Mouse (Mus musculus): ENCODE results near the gene Cmss1.

The Cmss1 gene

DNA sequence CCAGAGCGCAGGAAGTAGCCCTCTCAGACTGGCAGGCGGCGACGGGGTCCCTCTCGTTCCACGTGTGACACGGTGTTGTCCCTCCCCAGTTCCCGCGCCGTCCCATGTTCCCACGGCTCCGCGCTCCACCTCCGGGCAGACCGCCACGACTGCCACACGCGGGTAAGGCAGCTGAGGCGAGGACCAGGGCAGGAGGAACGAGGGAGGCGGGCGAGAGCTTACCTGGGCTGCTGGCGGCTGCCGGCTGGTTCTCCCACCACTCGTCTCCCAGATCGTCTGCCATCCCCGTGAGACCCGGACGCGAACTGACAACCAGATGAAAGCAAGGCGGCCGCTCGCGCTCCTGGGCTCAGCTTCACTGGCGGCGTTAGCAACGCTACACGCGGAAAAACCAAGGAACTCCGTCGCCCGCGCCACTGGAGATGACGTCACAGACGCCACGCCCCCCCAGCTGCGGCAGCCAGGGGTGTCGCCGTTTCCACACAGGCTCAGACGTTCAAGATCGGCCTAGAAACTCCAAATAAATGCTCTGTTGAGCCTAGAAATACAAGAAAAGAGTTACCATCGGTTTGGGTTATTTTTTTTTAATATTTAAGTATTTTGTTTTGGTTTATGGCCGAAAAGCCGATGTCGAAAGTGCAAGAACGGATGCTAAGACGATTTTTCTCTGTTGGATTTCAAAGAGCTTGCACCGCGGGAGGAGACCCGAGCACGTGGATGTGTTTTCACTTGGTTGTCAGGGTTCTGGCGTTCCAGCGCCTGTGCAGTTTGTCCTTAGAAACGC, at the start of gene Cmss1:
TSS of gene Cmss1 (minus strand) at position 421 of the 784 bp plus-strand sequence.
- DNase-seq: peak; percentile 92

DNA sequence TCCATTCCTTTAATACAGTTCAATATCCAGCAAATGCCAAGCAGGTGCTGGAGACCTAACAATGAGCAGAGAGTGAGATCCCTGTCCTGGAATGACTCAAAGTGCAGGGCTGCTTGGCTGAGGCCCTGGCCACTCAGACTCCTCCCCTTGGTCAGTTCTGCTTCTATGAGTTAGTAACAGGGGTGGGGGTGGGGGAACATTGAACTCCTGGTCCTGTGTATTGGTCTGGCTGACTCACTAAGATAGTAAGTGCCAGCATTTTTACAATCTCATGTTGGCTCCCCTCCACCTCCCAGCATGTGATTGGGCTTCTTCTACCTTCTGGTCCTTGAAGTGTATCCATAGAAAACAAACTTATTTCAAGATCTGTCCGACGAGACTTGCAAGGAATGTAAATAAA, 43.2 kb upstream of the Cmss1 start:
- DNase-seq: no peak

DNA sequence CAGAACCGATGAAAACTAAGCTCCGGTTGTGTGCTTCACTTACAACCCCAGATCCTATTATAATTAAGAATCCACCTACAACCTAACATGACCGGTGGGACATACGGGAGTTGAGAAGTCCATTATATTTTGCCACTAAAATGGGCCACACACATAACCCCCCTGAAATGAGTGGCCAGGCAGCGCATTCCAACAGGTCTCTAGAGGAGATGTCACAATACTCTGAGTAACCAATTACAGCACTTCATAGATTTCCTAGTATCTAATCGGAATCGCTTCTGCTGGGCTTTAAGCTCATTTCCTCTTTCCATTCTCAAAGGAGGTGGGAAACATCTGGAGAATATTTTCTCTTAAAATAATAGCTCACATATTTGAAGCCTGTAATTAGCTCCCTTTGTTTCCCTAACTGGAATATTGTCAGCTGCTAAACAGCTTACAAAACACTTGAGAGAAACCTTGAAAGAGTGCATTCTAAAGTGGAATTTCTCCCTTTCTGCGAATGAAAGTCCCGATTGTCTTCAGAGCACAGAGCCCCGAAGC, 34.8 kb upstream of the Cmss1 start:
- no peak for DNase-seq

DNA sequence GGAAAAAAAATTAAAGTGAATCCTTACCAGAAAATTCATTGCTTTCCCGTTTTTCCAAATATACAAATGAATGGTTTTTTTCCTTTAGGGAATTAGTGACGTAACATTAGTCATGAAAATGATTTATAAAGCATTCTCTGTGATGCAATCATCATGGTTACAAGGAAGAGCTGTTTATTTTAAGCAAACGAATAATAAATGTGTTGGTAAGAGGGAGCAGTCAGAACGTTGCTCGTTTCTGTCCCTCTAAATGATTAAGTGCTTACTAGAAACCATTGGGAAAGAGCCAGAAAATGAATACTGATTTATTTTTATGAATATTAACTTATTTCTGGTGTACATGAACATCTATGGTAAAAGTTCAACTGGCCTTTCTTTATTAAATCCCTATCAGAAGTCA, 28.1 kb upstream of the Cmss1 start:
- no peak for DNase-seq

DNA sequence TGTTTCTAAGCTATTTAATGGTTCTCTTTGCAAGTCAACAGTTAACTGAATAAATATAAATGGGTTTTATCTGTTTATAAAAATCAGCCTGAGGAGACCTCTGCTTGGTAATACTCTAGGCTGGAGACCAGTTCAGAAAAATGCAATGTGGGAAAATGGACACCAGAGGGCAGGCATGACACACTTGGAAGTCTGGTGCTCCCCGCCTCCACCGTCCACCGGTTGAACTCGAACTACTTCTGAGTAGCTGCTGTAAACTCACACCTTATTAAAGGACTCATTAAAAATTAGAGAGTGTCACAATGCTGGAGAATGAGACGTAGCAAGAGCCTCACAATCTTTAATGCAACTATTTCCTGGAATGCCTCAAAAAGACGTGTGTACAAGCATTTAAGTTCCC, 27.5 kb upstream of the Cmss1 start:
- DNase-seq: peak; percentile 83

DNA sequence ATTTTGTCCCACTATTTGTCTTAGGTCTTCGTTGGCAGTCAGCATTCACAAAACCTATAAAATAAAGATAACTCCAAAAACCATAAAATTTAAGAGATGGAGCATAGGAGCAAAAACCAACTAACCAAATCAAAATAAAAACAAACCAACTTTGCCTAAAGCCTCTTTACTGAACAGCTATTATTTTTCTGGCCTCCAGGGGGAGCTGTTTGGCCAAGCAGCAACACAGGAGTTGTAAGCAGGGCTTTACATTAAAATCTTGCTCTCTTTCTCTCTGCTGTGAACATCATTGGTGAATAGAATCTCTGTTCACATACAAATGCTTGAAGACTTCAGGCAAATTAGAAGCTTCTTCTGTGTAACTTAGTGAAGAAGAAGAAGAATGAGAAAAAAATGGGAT, 5.1 kb upstream of the Cmss1 start:
- peak; percentile 57 for DNase-seq

DNA sequence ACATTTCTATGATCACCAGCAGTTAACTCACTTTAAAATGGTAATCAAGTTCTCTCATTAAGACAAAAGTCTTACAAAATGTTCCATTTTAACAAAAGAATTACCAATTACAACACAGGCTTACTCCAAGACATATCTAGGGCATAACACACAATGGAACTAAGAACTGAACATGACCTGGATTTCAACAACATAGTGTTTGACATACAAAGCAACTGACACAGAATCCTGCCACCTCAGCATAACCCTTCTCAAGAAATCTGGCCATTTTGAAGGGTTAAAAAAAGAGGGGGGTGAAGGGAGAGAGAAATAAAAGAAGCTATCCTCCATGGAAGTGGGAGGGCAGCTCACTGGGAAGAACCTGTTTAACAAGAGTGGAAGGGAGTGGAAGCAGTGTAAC, 5.6 kb downstream of the Cmss1 start:
- no peak for DNase-seq

DNA sequence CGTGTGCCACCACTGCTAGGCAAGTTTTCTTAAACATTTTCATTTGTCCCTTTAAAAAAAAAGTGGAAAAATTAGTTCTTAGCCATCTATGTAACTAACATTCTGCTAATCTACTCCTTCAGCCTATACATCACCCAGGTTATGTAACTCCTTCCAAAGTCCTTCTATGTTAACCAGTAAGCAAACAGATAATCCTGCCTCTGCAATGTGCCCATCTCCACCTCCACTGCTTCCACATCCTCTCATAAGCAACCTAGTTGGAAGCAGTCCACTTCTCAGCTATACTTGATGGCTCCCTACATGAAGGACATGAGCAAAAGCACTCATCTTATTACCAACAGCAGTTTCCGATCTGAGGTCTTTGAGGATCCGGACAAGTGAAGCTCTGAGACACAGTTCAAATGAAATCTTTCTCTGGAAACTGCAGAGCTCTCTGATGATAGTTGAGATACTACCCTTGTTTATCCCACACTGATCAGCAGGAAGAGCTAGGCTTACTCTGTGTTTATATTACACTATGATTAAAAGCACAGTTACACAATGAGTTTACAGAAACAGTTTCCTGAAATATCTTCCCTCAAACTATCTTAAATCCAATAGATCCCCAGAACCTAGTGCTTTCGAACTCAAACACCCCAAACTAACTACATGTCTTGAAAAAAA, 9.2 kb downstream of the Cmss1 start:
- DNase-seq: no peak

DNA sequence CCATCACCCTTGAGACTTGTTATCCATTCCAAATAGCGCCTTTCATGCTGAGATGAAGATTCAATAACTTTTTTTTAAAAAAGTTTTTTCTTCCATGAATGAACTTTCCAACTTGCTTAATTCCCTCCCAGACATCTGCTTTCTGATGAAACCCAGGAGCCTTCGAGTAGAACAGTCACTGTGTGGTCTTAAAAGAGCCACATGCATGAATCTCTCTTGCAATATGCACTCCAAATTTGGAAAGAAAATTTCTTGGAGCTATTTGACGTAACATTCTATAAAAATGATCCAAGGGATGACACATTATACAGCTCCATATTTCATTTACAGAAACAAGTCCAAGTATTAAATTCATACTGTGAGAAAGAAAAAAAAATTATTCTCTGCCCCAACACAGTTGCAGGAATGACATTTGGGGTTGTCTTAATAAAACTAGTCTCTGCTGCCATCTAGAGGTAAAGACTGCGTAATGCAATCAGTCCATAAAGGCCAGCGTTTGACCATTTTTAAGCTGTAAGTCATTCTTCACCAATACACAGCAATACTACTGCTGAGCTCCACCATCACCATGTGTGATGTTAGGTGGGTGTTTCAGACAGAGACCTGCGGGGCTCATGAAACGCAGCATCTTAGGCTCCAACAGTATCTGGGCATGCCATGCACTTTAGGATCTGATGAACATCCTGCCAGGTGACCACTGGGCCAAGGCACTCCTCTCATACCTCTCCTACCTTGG, 13.1 kb downstream of the Cmss1 start:
- DNase-seq: peak; percentile 73

DNA sequence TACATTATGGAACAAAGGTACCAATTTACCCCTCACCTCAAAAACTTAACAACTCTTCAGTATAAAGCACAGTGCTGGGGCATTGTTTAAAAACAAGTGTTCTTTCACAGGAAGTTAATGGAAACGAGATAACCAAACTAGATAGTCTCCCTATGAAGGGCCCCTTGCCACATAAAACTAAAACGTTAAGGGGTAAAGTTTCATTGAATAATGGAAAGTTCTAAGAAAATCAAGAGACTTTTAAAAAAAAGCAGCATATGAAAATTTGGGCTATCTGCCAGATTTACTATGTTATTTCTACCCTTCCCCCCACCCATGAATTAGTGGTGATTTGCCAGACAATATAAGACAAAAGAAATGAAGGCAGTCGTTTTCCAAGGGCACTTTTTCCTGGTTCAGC, 21.5 kb downstream of the Cmss1 start:
- no peak for DNase-seq

DNA sequence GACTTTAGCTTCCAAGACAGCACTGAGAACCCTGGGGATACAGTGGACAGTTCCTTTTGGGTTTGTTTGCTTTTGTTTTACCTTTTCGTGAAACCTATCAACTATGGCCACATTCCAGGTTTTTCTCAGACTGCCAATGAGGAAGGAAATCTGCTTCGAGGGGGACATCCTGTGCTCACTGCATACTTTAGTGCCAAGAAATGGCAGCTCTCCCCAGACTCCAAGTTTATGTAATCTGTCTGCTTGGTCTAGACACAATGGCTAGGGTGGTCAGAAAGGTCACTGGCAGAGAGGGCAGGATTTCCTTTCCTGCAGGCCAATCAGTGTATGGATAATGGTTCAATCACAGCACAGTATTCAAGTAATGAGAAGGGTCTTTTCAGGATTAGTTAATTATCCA, 24.7 kb downstream of the Cmss1 start:
- peak; percentile 11 for DNase-seq

DNA sequence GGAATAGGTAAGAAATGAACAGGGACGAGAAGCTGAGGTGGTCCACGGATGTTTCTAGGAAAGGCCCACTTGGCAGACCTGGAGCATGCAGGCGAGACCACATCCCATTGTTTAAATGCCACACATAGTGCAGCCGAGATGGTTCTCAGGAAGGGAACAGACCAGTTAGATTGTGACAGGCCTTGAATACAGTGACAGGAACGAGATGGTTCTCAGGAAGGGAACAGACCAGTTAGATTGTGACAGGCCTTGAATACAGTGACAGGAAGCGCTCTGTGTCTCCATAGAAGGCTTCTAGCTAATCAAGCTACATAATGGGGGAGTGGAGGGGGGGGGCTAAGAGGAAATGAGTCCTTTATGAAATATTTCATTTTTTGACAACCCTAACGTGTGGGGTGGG, 26.6 kb downstream of the Cmss1 start:
- no peak for DNase-seq

DNA sequence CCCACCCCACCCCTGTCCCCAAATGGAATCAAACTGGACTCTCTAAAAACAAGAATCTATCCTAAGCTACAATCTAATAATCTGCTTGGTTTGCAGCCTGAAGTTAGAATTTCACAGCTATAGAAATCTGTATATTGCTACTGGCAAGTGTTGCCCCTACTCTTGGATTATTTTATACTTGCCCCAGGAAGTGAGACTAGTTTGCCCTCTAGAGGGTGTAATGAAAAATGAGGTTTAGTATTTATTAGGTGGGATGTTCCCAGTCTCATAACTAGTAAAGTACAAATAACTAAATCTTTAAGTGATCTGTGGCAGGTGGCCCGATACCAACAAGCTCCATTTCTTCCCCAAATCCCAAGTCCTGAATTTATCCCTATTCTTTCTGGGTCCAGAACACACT, 29.1 kb downstream of the Cmss1 start:
- peak; percentile 8 for DNase-seq

DNA sequence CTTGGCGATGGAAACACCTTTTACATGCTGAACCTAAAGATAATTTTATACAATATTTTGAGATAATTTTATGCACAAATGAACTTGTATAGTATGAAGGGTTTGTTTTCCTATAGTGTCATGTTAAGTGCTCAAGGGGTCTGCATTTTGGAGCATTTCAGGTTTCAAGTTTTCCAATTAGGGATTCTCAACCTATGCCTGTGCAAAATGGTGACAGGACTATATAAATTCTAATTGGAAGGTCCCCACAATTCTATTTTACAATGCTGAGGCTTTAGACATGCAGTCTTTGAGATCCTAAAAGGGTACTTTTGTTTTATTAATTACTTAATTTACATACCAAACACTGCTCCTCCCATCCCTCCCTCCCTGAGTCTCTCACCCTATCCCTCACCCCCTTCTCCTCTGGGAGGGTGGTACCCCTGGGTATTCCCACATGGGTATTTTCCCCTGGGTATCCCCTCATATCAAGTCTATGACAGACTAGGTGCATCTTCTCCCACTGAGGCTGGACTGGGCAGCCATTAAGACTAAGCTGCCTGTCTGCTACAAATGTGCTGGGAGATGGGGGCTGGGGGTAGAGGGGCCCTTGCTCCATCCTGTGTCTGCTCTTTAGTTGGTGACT, 30.8 kb downstream of the Cmss1 start:
- DNase-seq: no peak

DNA sequence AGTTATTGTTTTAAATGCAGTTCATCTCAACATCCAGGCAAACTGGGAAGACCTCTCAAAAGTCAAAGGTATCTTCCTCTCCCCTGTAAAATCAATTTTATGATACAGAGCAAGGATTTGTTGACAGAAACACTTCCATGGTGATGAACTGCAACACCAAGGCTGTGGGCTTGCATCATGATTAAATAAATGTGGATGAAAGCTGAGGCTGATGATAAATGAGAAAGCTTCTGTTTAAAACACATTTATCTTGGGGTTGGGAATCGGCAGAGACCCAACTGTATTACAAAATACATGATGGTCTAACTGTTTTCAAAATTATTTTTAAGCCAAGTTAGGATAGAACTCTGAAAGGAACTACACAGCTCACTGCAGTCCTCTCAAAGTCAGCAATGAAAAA, 32.8 kb downstream of the Cmss1 start:
- no peak for DNase-seq

DNA sequence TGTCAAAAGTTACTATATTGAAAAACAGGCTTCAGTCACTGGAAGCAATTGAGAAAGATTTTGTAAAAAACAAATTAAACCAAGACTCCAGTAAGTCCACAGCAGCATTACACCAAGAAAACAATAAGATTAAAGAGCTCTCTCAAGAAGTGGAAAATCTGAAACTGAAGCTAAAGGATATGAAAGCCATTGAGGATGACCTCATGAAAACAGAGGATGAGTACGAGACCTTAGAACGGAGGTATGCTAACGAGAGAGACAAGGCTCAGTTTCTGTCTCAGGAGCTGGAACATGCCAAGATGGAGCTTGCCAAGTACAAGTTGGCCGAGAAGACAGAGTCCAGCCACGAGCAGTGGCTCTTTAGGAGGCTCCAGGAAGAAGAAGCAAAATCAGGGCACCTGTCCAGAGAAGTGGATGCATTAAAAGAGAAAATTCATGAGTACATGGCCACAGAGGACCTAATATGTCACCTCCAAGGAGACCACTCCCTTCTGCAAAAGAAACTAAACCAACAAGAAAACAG, 35.8 kb downstream of the Cmss1 start:
- no peak for DNase-seq

DNA sequence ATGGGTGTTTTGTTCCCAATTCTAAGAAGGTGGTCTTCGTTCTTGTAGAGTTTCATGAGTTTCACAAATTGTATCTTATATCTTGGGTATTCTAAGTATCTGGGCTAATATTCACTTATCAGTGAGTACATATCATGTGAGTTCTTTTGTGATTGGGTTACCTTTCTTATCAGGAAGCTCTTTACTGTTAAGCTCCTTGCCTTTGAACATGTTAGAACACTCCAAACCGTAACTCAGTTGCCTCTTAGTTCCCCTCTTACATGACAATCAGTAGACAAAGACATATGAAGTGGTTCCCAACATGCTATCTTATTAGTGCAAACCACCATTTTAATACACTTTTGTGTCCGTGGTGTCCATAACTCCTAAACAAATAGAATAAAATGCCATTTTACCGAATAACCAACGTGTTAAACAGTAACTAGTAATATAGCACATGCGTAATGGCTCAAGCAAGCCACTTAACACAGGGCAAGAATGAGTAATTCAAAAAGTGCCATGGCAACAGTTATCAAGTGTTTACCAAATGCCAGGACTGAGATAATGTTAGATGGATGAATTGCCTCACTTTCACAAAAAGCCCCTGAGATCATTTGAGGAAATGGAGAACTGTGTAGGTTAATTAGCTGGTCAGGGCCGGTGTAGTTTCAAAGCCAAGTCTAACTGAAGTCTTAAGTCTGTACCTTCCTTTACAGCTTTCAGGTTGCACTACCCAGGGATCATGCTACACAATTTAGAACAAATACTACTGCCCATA, 37.8 kb downstream of the Cmss1 start:
- no peak for DNase-seq

DNA sequence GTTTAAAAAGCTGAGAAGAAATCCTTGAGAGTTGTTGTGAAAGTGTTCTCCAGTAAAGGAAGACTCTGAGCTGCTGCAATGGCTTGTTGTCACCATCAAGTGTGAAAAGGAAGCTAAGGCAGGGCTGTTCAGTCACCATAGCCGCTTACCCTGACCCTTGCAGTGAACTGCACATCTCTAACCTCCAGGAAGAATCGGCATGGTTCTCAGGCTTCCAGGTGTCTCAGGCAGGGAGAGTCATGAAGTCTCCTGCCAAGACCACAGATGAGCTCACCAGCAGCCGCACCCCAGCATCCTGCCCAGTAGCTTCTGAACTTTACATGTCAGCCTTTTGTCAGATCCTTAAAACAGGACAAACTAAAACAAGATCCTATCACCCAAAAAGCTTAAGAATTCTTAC, 40.4 kb downstream of the Cmss1 start:
- no peak for DNase-seq

DNA sequence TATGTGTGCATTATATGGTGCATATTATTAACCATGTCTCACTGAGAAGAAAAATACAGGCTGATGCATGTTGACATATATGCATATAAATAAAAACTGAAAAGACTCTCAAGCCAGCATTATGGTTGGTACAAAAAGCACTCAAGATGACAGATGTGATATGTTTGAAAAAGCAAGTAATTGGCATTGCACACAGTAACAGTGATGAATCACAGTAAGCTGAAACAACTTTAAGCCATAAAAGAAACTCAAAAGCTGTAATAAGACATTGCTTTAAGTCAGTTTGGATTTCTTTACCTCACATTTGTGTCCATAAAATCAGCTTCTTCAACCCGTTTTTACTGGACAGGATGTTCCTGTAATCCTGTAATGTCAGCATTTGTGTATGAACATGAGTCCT, 41.9 kb downstream of the Cmss1 start:
- no peak for DNase-seq

DNA sequence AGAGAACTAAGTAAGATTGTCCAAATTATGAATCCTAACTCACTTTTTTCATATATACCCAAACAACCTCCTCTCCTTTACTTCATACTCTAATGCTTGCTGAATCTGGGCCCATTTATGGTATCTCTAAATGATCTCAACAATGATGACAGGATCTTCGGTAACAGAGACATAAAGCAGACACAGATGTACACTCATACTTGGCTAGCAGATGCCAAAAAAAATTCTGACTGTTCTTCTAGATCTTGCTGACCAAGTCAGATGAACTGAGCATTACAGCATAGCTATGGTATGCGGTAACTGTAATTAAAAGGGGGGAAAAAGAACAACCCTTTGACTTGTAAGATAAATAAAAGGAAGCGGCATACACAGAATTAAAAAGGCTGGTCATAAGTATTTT, 43.2 kb downstream of the Cmss1 start:
- no peak for DNase-seq

DNA sequence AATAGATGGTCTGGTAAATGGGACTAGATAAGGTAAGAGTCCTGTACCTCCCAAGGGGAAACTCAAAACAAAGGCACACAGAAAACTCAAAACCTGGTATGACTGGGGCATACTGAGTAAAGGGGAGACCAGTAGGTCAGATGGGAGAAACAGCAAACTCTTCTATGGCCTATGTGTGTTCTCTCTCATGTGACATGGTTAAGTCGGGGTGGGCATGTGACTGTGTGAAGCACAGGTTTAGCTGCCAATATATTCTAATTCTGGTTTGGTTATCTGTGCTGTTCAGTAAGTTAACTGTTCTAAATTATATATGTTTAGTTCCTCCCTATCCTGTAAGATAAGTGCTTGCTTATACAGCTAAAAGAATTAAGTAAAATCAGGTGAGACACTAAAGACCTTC, 46.5 kb downstream of the Cmss1 start:
- no peak for DNase-seq

DNA sequence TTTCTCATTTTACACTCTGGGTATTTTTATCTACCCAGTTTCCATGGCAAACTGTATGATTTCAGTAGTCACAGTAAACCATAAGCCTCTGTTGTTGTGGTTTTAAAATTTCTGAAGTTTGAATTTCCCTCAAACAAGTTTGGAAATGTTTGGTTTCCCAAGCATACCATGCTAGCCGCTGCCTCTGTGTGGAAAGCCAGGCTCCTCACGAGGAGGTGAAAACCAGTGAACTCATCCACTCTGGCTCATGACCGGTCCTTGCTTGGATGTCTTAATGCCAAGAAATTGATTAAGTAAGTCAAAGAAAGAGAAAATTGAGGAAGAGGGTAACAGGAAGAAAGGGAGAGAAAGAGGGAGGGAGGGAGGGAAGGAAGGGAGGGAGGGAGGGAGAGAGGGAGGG, 48.4 kb downstream of the Cmss1 start:
- no peak for DNase-seq
